Mouse (Mus musculus) ES-E14 (cell line): ENCODE results near the gene Trim33. TPM values are rescaled to one million over a fixed set of nuclear protein-coding genes. Genes with fewer than 3 reads are reported as not detected.

ENCODE experiments used
- DNase-seq: peaks from one replicate; pipeline ENCODE4 v3.0.0-alpha.2; 2013; ENCODE audit warnings: low read depth, low spot score
- H3K27ac ChIP-seq: 2 replicates; pipeline ENCODE4 v1.5.1; 2012; ENCODE audit warnings: low read depth, mild to moderate bottlenecking, low read length, moderate library complexity, mixed read lengths; ENCODE audit not compliant: poor library complexity, insufficient read depth, severe bottlenecking
- H3K36me3 ChIP-seq: 2 replicates; pipeline ENCODE4 v1.6.1; 2012; ENCODE audit warnings: mild to moderate bottlenecking, low read length, moderate library complexity, mixed read lengths; ENCODE audit not compliant: control insufficient read depth, poor library complexity, insufficient read depth, severe bottlenecking
- H3K4me1 ChIP-seq, 2 experiments: fragments of 150-350 bp in 1 of 2; sonication (generic) in 1 of 2; 2 replicates each; pipeline ENCODE4 v1.6.1; 2012; ENCODE audit warnings: low read length in 2 of 2, mild to moderate bottlenecking in 1 of 2, mixed read lengths in 1 of 2; ENCODE audit not compliant: control insufficient read depth in 2 of 2, insufficient read depth in 2 of 2, poor library complexity in 1 of 2
- H3K4me3 ChIP-seq, 2 experiments: fragments of 150-350 bp in 1 of 2; sonication (generic) in 1 of 2; 2 replicates each; pipeline ENCODE4 v1.5.1; 2012; ENCODE audit warnings: low read length in 2 of 2, low read depth in 1 of 2, mild to moderate bottlenecking in 1 of 2, mixed read lengths in 1 of 2; ENCODE audit not compliant: insufficient read depth in 1 of 2, poor library complexity in 1 of 2, severe bottlenecking in 1 of 2
- H3K9ac ChIP-seq: 2 replicates; pipeline ENCODE4 v1.6.1; 2012; ENCODE audit warnings: low read depth, mild to moderate bottlenecking, low read length, mixed read lengths; ENCODE audit not compliant: poor library complexity, insufficient read depth, severe bottlenecking
- H3K9me3 ChIP-seq: fragments of 150-350 bp; sonication (generic); 2 replicates; pipeline ENCODE4 v1.6.1; 2012; ENCODE audit warnings: low read depth, mild to moderate bottlenecking, low read length; ENCODE audit not compliant: control insufficient read depth, insufficient read depth
- CHD2 ChIP-seq: IDR thresholded peaks from 2 replicates; pipeline ENCODE4 v1.6.1; 2014; ENCODE audit warnings: mild to moderate bottlenecking, low read depth, low read length, inconsistent platforms
- HCFC1 ChIP-seq: IDR thresholded peaks from 2 replicates; pipeline ENCODE4 v1.6.1; 2012; ENCODE audit warnings: low read length, inconsistent platforms, borderline replicate concordance; ENCODE audit not compliant: insufficient read depth
- MAFK ChIP-seq: IDR thresholded peaks from 2 replicates; pipeline ENCODE4 v1.6.1; 2014; ENCODE audit warnings: mild to moderate bottlenecking, low read depth, low read length, inconsistent platforms; ENCODE audit not compliant: insufficient read depth
- ZC3H11A ChIP-seq: IDR thresholded peaks from 2 replicates; pipeline ENCODE4 v1.6.1; 2012; ENCODE audit warnings: low read depth, mild to moderate bottlenecking, inconsistent platforms, low read length, borderline replicate concordance
- ZNF384 ChIP-seq: IDR thresholded peaks from 2 replicates; pipeline ENCODE4 v1.6.1; 2012; ENCODE audit warnings: low read depth, low read length, inconsistent platforms
- in situ Hi-C, 2 experiments: fragments of 600-800 bp; cut with MboI; formaldehyde crosslinking; loops; one replicate each; pipeline ENCODE4 v1.15.1; 2025; ENCODE audit warnings: low sequenced_read_pairs in 2 of 2, inconsistent platforms in 1 of 2; ENCODE audit not compliant: unreplicated experiment in 2 of 2
- total RNA-seq: library from RNA; depleted of rRNA; stranded (reverse); fragments of 300-350 nt; gene quantifications from 2 replicates; pipeline ENCODE4 v1.2.3, GENCODE M21; 2012; rRNA removed

The Trim33 gene
- 34.9 and 37.7 TPM in 2 replicates for total RNA-seq

GRCm38 (mm10) chr3:103279182-103280149 is at the start of gene Trim33:
Gene Trim33, plus strand, starts transcription at chr3:103279293.
- TF ChIP-seq HCFC1 = 0 out of 2 replicates have a peak, but pooled peaks have one; percentile 19
- no peak for TF ChIP-seq MAFK
- Histone ChIP-seq H3K27ac (peak within 1 kb of the TSS; percentile 94), H3K9me3 (no peaks in the 10 kb centered on the region), H3K4me1 (peaks cover 3 to 5% of the 10 kb centered on the region in 2 experiments; a peak in 3 of 4 replicates), H3K9ac (peak within 1 kb of the TSS; percentile 89), H3K4me3 (peak within 1 kb of the TSS; percentile 82 to 97), H3K36me3 (no peaks in the 10 kb centered on the region)
- peak; percentile 79 for DNase-seq
- in situ Hi-C loops = no loop called here

- no peak overlapping the region for H3K4me3 ChIP-seq
- H3K4me1 ChIP-seq = no peaks in the 10 kb centered on the region
- in situ Hi-C loops = no loop called here
- H3K9me3 ChIP-seq = no peaks in the 10 kb centered on the region
- no peak overlapping the region for H3K27ac ChIP-seq
- no peak overlapping the region for H3K9ac ChIP-seq
- no peak for DNase-seq
- TF ChIP-seq ZNF384 = peak; percentile 69; the same call in 1 of the 2 replicates
- TF ChIP-seq HCFC1 = no peak
- no peaks in the 10 kb centered on the region for H3K36me3 ChIP-seq
Observed at GRCm38 (mm10) chr3:103232398-103232797, 46.7 kb upstream of the Trim33 start.

- no peak for DNase-seq
- Histone ChIP-seq H3K36me3 (no peaks in the 10 kb centered on the region), H3K4me1 (no peaks in the 10 kb centered on the region), H3K27ac (no peak overlapping the region), H3K9me3 (no peaks in the 10 kb centered on the region), H3K9ac (no peak overlapping the region), H3K4me3 (no peak overlapping the region)
- TF ChIP-seq ZNF384 (no peak), CHD2 (no peak)
- in situ Hi-C loops = no loop called here
Observed at GRCm38 (mm10) chr3:103241524-103241923, 37.6 kb upstream of the Trim33 start.

- DNase-seq = no peak
- Histone ChIP-seq H3K36me3 (no peaks in the 10 kb centered on the region), H3K9ac (no peak overlapping the region), H3K9me3 (no peaks in the 10 kb centered on the region), H3K27ac (no peak overlapping the region), H3K4me1 (no peaks in the 10 kb centered on the region), H3K4me3 (no peak overlapping the region)
- TF ChIP-seq ZC3H11A = no peak
- TF ChIP-seq ZNF384 = no peak
- no peak for TF ChIP-seq CHD2
- TF ChIP-seq MAFK = no peak
- no peak for TF ChIP-seq HCFC1
- in situ Hi-C loops = no loop called here
Observed at GRCm38 (mm10) chr3:103242156-103242555, 36.9 kb upstream of the Trim33 start.

GRCm38 (mm10) chr3:103243491-103243890 is 35.6 kb upstream of the Trim33 start:
- Histone ChIP-seq H3K9ac (no peak overlapping the region), H3K4me3 (no peak overlapping the region), H3K4me1 (no peaks in the 10 kb centered on the region), H3K27ac (no peak overlapping the region), H3K36me3 (no peaks in the 10 kb centered on the region), H3K9me3 (peaks cover 5% of the 10 kb centered on the region)
- TF ChIP-seq ZC3H11A = no peak
- no peak for TF ChIP-seq ZNF384
- no peak for TF ChIP-seq CHD2
- TF ChIP-seq MAFK = no peak
- no peak for TF ChIP-seq HCFC1
- no peak for DNase-seq
- in situ Hi-C loops = no loop called here
